Mouse (Mus musculus): ENCODE data around the gene Trpm4. TPM values are rescaled to one million over a fixed set of nuclear protein-coding genes. Genes with fewer than 3 reads are reported as not detected.
A peak's percentile ranks its signal among the peaks of the same experiment; 100 is the strongest.

Gene Trpm4
- polyA plus RNA-seq, 1 experiment, result not detected

DNA sequence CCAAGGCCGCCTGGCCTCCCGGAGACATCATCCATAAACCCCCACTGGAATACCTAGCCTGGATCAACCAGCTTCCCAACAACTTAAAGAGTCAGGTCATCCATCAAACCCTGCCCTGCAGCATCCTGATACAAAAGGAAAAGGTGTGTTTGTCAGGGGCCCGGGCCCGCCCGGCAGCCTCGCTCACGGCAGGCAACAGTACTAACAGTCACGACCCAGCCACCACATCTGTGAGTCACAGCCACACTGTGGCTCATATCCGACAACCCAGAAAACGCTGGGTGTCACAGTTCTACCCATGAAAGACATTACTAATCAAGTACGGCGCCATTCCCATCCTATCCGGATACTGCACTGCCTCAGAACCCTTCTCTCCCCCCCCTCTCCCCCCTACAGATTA lies 47.1 kb downstream of the Trpm4 start:
- Histone ChIP-seq H3K4me1 (ENCODE audit: control insufficient read depth, insufficient read depth, low read length) (peaks cover 5% of the 10 kb centered on the region; the same call in 1 of the 2 replicates), H3K4me3 (ENCODE audit: insufficient read depth, low read depth, low read length) (no peak overlapping the region), H3K27ac (ENCODE audit: insufficient read depth, low read depth, low read length) (no peak overlapping the region)
- WGBS, result 74% methylated on average over 13 of the region's 13 CpGs
- no peak for TF ChIP-seq CTCF (IDR thresholded peaks at IDR 0.05; ENCODE audit: insufficient read depth, low read depth, low read length)
- TF ChIP-seq POLR2A (IDR thresholded peaks at IDR 0.05; ENCODE audit: insufficient read depth, low read depth, low read length), result no peak

DNA sequence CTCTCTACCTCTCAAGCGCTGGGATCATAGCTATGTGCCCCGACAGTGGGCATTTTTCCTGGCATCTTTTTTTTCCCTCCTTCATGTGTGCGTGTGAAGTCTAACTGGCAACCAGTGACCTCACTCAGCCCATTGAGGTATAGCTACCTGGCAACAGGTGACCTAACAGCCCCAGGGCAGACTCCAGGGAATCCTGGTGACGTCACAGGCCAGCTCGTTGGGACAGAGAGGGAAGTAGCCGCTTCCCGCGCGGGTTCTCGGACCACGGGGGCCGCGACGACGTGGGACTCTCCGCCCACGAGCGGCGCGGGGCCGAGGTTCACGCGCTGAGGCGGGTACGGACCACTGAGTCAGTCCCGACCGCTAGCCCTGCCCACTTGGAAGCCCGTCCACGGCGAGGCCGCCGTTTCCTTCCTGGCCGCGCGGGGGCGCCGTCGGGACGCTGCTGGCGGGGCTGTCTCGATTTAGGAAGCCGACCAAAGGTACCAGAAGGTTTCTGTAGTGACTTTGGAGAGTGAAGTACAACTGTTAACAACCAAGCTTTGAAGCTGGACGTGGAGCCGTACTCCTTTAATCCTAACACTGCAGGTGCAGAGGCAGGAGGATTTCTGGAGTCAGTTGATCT lies 56.3 kb downstream of the Trpm4 start, which contains the start of gene Slc6a21:
Gene Slc6a21 (plus strand): TSS at position 378 of the 625 bp plus-strand sequence.
- H3K27ac ChIP-seq (ENCODE audit: insufficient read depth, low read depth, low read length), result no peak within 1 kb of the TSS
- WGBS, result 10% methylated on average over 44 of the region's 44 CpGs
- peak within 1 kb of the TSS; percentile 42 for H3K4me3 ChIP-seq (ENCODE audit: insufficient read depth, low read depth, low read length)
- TF ChIP-seq POLR2A (IDR thresholded peaks at IDR 0.05; ENCODE audit: insufficient read depth, low read depth, low read length) (no peak), CTCF (IDR thresholded peaks at IDR 0.05; ENCODE audit: insufficient read depth, low read depth, low read length) (peak; percentile 78)
- peaks cover 4% of the 10 kb centered on the region for H3K4me1 ChIP-seq (ENCODE audit: control insufficient read depth, insufficient read depth, low read length)

DNA sequence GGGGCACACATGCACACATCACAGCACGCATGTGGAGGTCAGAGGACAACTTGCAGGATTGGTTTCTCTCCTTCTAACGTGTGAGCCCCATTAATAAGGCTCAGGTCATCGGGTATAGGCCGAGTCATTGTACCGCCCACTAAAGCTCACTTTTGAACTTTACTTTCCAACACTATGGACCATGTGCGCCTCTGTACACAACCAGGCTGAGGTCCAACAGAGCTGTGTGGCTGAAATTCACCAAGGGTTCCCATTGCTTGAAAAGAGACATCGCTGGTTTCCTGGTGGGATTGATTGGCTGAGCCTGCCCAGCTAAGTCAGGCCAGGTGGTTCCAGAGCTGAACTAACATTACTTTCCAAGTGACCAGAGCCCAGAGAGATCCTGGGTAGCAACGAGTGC lies 59.9 kb downstream of the Trpm4 start:
- no peak for TF ChIP-seq POLR2A (IDR thresholded peaks at IDR 0.05; ENCODE audit: insufficient read depth, low read depth, low read length)
- Histone ChIP-seq H3K4me1 (ENCODE audit: control insufficient read depth, insufficient read depth, low read length) (peaks cover 4% of the 10 kb centered on the region), H3K27ac (ENCODE audit: insufficient read depth, low read depth, low read length) (no peak overlapping the region), H3K4me3 (ENCODE audit: insufficient read depth, low read depth, low read length) (no peak overlapping the region)
- WGBS, result 93% methylated on average over 8 of the region's 8 CpGs

DNA sequence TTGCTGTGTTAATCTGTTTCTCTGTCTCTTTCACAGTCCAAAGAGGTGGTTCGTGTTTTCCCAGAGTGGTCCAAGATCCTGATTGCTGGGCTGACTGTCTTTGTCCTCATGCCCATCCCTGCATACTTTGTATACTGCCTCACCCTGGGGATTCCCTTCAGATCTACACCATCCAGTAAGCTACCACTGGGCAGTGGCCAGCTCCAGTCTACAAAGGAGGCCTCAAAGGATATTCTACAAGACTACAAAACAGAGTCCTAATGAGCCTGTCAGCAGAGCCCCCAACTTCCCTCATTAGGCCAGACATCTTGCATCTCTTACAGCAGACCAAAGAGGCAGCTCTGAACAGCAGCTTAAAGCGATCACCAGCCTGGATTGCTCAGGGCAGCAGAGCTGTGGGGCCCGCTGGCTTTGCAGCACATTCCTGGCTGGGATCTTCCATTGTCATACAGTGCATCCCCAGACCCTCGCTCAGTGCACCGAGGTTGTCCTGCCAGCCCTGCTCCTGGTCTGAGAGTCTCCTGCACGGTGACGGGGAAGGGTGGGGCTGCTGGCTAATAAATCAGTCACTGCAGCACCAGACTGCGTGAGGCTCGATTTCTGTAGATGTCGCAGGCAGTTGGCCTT lies 60.7 kb downstream of the Trpm4 start:
- no peak overlapping the region for H3K27ac ChIP-seq (ENCODE audit: insufficient read depth, low read depth, low read length)
- WGBS, result 77% methylated on average over 10 of the region's 10 CpGs
- no peak overlapping the region for H3K4me3 ChIP-seq (ENCODE audit: insufficient read depth, low read depth, low read length)
- TF ChIP-seq CTCF (IDR thresholded peaks at IDR 0.05; ENCODE audit: insufficient read depth, low read depth, low read length), result no peak
- no peak for TF ChIP-seq POLR2A (IDR thresholded peaks at IDR 0.05; ENCODE audit: insufficient read depth, low read depth, low read length)
- peaks cover 4% of the 10 kb centered on the region for H3K4me1 ChIP-seq (ENCODE audit: control insufficient read depth, insufficient read depth, low read length)

DNA sequence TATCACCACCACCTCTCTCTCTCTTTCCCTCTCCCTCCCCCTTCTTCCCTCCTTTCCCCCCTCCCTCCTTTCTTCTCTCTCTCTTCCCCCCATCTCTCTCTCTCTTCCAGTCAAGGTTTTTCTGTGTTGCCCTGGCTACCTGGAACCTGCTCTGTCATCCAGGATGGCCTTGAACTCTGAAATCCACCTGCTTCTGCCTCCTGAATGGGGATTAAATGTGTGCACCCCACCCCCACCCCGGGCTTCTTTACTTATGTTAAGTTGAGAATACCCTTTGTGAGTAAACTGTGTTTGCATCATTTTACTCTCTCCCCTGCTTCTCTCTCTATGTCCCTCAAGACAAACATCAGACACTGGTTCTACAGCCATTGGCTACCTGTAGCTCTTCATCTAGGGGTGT lies 68.1 kb downstream of the Trpm4 start:
- Histone ChIP-seq H3K27ac (ENCODE audit: insufficient read depth, low read depth, low read length) (no peak overlapping the region), H3K4me3 (ENCODE audit: insufficient read depth, low read depth, low read length) (no peak overlapping the region), H3K4me1 (ENCODE audit: control insufficient read depth, insufficient read depth, low read length) (peaks cover 6% of the 10 kb centered on the region)
- 86% methylated on average over 1 of the region's 1 CpGs for WGBS
- no peak for TF ChIP-seq POLR2A (IDR thresholded peaks at IDR 0.05; ENCODE audit: insufficient read depth, low read depth, low read length)
- TF ChIP-seq CTCF (IDR thresholded peaks at IDR 0.05; ENCODE audit: insufficient read depth, low read depth, low read length), result no peak

DNA sequence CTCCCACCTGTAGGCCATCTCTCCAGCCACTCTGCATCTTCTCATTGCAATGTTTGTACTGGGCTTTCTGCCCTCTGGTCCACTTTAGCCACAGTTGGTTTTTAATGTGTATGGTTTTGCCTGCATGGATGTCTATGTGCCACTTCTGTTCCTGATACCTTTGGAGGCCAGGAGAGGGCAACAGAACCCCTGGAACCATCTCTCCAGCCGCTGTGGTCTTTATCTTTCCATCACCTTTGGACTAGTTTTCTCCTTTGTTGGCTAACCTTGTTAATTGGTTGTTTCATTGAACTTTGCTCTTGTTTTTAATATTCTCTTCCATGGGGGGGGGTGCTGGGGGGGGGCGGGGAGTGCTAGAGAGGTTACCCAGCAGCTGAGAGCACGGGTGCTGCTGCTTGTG lies 69.2 kb downstream of the Trpm4 start:
- H3K4me1 ChIP-seq (ENCODE audit: control insufficient read depth, insufficient read depth, low read length), result peaks cover 6% of the 10 kb centered on the region
- TF ChIP-seq POLR2A (IDR thresholded peaks at IDR 0.05; ENCODE audit: insufficient read depth, low read depth, low read length) (no peak), CTCF (IDR thresholded peaks at IDR 0.05; ENCODE audit: insufficient read depth, low read depth, low read length) (no peak)
- 84% methylated on average over 3 of the region's 3 CpGs for WGBS
- no peak overlapping the region for H3K27ac ChIP-seq (ENCODE audit: insufficient read depth, low read depth, low read length)
- no peak overlapping the region for H3K4me3 ChIP-seq (ENCODE audit: insufficient read depth, low read depth, low read length)

DNA sequence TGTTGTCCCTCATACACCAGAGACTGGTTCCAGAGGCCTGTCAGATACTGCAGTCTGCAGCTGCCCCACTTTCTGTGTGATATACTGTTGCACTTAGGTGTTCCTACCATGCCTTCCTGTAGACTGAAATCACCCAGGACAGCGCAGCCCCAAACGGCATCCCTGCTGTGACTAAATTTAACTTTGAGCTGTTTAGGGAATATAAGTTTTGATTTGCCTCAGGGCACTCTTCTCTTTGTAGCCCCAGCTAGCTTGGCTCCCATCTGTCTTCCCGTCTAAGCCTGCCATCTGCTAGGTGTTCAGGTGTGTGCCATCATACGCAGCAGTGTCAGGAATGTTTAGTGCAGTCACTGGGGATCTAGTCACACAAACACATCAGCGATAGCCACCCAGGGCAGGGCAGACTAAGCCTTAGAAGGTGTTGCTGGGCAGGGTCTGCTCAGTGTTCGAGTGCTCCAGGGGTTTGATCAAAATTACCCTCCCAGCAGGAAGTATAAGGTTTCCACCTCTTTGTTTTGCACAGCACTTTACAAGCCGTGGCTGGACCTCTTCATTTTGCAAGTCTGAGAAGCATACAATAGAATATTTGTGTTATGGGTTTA lies 70.5 kb downstream of the Trpm4 start:
- Histone ChIP-seq H3K27ac (ENCODE audit: insufficient read depth, low read depth, low read length) (no peak overlapping the region), H3K4me3 (ENCODE audit: insufficient read depth, low read depth, low read length) (no peak overlapping the region), H3K4me1 (ENCODE audit: control insufficient read depth, insufficient read depth, low read length) (peaks cover 6% of the 10 kb centered on the region)
- no peak for TF ChIP-seq POLR2A (IDR thresholded peaks at IDR 0.05; ENCODE audit: insufficient read depth, low read depth, low read length)
- no peak for TF ChIP-seq CTCF (IDR thresholded peaks at IDR 0.05; ENCODE audit: insufficient read depth, low read depth, low read length)
- WGBS, result 82% methylated on average over 7 of the region's 7 CpGs

DNA sequence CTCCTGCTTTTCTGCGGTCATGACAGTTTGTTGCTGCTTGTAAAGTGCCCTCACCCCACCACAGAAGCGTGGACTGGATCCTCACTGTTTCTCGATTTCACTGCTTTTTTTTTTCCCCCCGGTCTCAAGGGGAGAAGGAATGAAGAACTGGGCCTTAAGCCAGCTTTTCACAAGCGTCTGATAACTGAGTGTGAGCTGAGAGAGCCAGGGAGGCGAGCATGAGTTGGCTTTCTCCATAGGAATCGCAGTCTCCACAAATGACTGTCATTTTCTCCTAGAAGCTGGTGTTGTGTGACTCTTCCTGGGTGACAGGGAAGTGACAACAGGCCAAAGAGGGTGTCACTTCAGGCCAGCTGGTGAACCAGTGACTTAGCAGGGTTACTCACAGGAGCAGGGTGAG lies 71.3 kb downstream of the Trpm4 start:
- H3K4me1 ChIP-seq (ENCODE audit: control insufficient read depth, insufficient read depth, low read length), result peaks cover 13% of the 10 kb centered on the region
- no peak overlapping the region for H3K4me3 ChIP-seq (ENCODE audit: insufficient read depth, low read depth, low read length)
- TF ChIP-seq CTCF (IDR thresholded peaks at IDR 0.05; ENCODE audit: insufficient read depth, low read depth, low read length) (no peak), POLR2A (IDR thresholded peaks at IDR 0.05; ENCODE audit: insufficient read depth, low read depth, low read length) (no peak)
- no peak overlapping the region for H3K27ac ChIP-seq (ENCODE audit: insufficient read depth, low read depth, low read length)
- 45% methylated on average over 7 of the region's 7 CpGs for WGBS

DNA sequence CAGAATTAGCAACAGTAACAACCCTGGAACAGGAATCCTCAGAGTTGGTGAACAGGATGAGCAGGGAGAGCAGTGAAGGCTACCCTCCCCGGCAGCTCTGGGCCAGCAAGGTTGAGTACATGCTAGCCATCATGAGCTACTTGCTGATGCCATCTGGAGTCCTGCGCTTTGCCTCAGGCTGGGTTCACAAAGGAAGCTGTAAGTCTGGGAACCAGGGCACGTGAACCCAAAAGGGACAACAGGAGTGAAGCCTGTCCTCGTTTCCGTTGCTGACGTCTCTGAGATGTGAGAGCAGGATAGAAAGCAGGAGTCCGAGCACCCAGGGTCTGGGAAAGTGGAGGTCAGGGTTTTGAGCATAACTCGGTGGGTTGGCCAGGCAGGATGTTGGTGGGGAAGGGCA lies 74.3 kb downstream of the Trpm4 start:
- no peak overlapping the region for H3K27ac ChIP-seq (ENCODE audit: insufficient read depth, low read depth, low read length)
- WGBS, result 91% methylated on average over 8 of the region's 8 CpGs
- H3K4me3 ChIP-seq (ENCODE audit: insufficient read depth, low read depth, low read length), result no peak overlapping the region
- peaks cover 15% of the 10 kb centered on the region for H3K4me1 ChIP-seq (ENCODE audit: control insufficient read depth, insufficient read depth, low read length)
- TF ChIP-seq POLR2A (IDR thresholded peaks at IDR 0.05; ENCODE audit: insufficient read depth, low read depth, low read length) (no peak), CTCF (IDR thresholded peaks at IDR 0.05; ENCODE audit: insufficient read depth, low read depth, low read length) (no peak)
